Mouse (Mus musculus) heart, embryonic 14.5 days (tissue): ENCODE data around the gene Usp35. TPM values are rescaled to one million over a fixed set of nuclear protein-coding genes. Genes with fewer than 3 reads are reported as not detected.

Experiments
- ATAC-seq: fragments of 200-750 bp; cut with Nextera tagmentation; 2 replicates; pipeline ENCODE4 v1.8.0; 2017; ENCODE audit warnings: low read depth, moderate TSS enrichment; ENCODE audit not compliant: insufficient number of reproducible peaks, insufficient read depth, low FRiP score
- H3K27ac ChIP-seq, 2 experiments: fragments of 200-500 bp in 1 of 2; fragments of 300-500 bp in 1 of 2; sonication (generic) in 1 of 2; replicated peaks in 1 of 2; 2 replicates each; pipeline ENCODE4 v1.5.1; 2012 to 2014; ENCODE audit warnings: low read depth in 2 of 2, low read length in 2 of 2, control low read depth in 1 of 2, mild to moderate bottlenecking in 1 of 2, mixed read lengths in 1 of 2; ENCODE audit not compliant: control insufficient read depth in 1 of 2, insufficient read depth in 1 of 2
- H3K27me3 ChIP-seq: fragments of 300-500 bp; sonication (generic); 2 replicates; pipeline ENCODE4 v1.6.1; 2014; ENCODE audit warnings: mild to moderate bottlenecking, low read length, control low read depth; ENCODE audit not compliant: control insufficient read depth, insufficient read depth
- H3K36me3 ChIP-seq: fragments of 300-500 bp; sonication (generic); 2 replicates; pipeline ENCODE4 v1.6.1; 2014; ENCODE audit warnings: mild to moderate bottlenecking, control low read depth, low read length, mixed read lengths; ENCODE audit not compliant: control insufficient read depth, insufficient read depth
- H3K4me1 ChIP-seq, 2 experiments: fragments of 200-500 bp in 1 of 2; fragments of 300-500 bp in 1 of 2; sonication (generic) in 1 of 2; 2 replicates each; pipeline ENCODE4 v1.6.1; 2012 to 2014; ENCODE audit warnings: low read length in 2 of 2, control low read depth in 1 of 2, mixed read lengths in 1 of 2; ENCODE audit not compliant: control insufficient read depth in 2 of 2, insufficient read depth in 2 of 2
- H3K4me2 ChIP-seq: fragments of 300-500 bp; sonication (generic); 2 replicates; pipeline ENCODE4 v1.6.1; 2014; ENCODE audit warnings: mild to moderate bottlenecking, low read length
- H3K4me3 ChIP-seq, 2 experiments: fragments of 200-500 bp in 1 of 2; fragments of 300-500 bp in 1 of 2; sonication (generic) in 1 of 2; 2 replicates each; pipeline ENCODE4 v1.5.1; 2012 to 2014; ENCODE audit warnings: low read length in 2 of 2, mild to moderate bottlenecking in 2 of 2, control low read depth in 1 of 2, low read depth in 1 of 2, moderate library complexity in 1 of 2; ENCODE audit not compliant: control insufficient read depth in 1 of 2, insufficient read depth in 1 of 2
- H3K9ac ChIP-seq: fragments of 300-500 bp; sonication (generic); 2 replicates; pipeline ENCODE4 v1.6.1; 2014; ENCODE audit warnings: mild to moderate bottlenecking, low read length
- H3K9me3 ChIP-seq: fragments of 300-500 bp; sonication (generic); 2 replicates; pipeline ENCODE4 v1.6.1; 2016; ENCODE audit warnings: low read length, control low read depth; ENCODE audit not compliant: control insufficient read depth
- WGBS: fragments of 180-500 bp; shearing (Covaris S2); extraction: QIAGEN DNeasy Blood & Tissue Kit; methylation state at CpG from one replicate; pipeline ENCODE4 v1.1.7; 2014; 5-methylcytosine and 5-hydroxymethylcytosine counted together
- polyA plus RNA-seq: library from polyadenylated mRNA; unstranded; fragments of >200 nt; fragmentation: Nextera tagmentation; extraction: Ambion mirVana; gene quantifications from 2 replicates; pipeline ENCODE4 v1.2.1, GENCODE M21; 2014

Gene Usp35
- 1.6 TPM in 2 replicates for polyA plus RNA-seq

- H3K9ac ChIP-seq = peak within 1 kb of the TSS; percentile 83
- H3K27ac ChIP-seq = 0 out of 4 replicates have a peak within 1 kb of the TSS, but pooled peaks of 1 of the 2 experiments have one; percentile 22
- peak; percentile 98 for ATAC-seq
- peaks cover 5% of the 10 kb centered on the region; the same call in 1 of the 2 replicates for H3K27me3 ChIP-seq
- H3K36me3 ChIP-seq = no peaks in the 10 kb centered on the region
- no peaks in the 10 kb centered on the region for H3K9me3 ChIP-seq
- peak within 1 kb of the TSS; percentile 89 for H3K4me2 ChIP-seq
- peak within 1 kb of the TSS; percentile 72 to 86 for H3K4me3 ChIP-seq
- WGBS = under 1% methylated on average over 68 of the region's 68 CpGs
- H3K4me1 ChIP-seq = peaks cover 11 to 12% of the 10 kb centered on the region in 2 experiments
Measured at GRCm38 (mm10) chr7:97331726-97332666, at the start of gene Usp35, which contains the start of gene Kctd21. Gene Usp35, minus strand, starts transcription at chr7:97332020. Gene Kctd21, plus strand, starts transcription at chr7:97332327.

GRCm38 (mm10) chr7:97380500-97381123, 48.8 kb upstream of the Usp35 start:
- H3K4me1 ChIP-seq = no peaks in the 10 kb centered on the region
- H3K27ac ChIP-seq = no peak overlapping the region
- H3K36me3 ChIP-seq = peaks cover 97% of the 10 kb centered on the region
- H3K27me3 ChIP-seq = no peaks in the 10 kb centered on the region
- no peak for ATAC-seq
- H3K4me2 ChIP-seq = no peak overlapping the region
- no peak overlapping the region for H3K4me3 ChIP-seq
- H3K9ac ChIP-seq = no peak overlapping the region
- WGBS = 92% methylated on average over 5 of the region's 5 CpGs
- no peaks in the 10 kb centered on the region for H3K9me3 ChIP-seq

GRCm38 (mm10) chr7:97379304-97379703, 47.5 kb upstream of the Usp35 start:
- Histone ChIP-seq H3K4me2 (no peak overlapping the region), H3K36me3 (peaks cover 97% of the 10 kb centered on the region), H3K9me3 (no peaks in the 10 kb centered on the region), H3K4me1 (no peaks in the 10 kb centered on the region), H3K27ac (no peak overlapping the region), H3K4me3 (no peak overlapping the region), H3K9ac (no peak overlapping the region), H3K27me3 (no peaks in the 10 kb centered on the region)
- WGBS = 90% methylated on average over 5 of the region's 5 CpGs
- no peak for ATAC-seq

GRCm38 (mm10) chr7:97375906-97376305, 44.1 kb upstream of the Usp35 start:
- Histone ChIP-seq H3K36me3 (peaks cover 72% of the 10 kb centered on the region), H3K4me2 (no peak overlapping the region), H3K4me1 (peaks cover 3 to 10% of the 10 kb centered on the region in 2 experiments), H3K9me3 (no peaks in the 10 kb centered on the region), H3K9ac (no peak overlapping the region), H3K27me3 (no peaks in the 10 kb centered on the region), H3K27ac (no peak overlapping the region), H3K4me3 (no peak overlapping the region)
- ATAC-seq = no peak
- 72% methylated on average over 2 of the region's 2 CpGs for WGBS

GRCm38 (mm10) chr7:97375101-97375500, 43.3 kb upstream of the Usp35 start:
- Histone ChIP-seq H3K27ac (no peak overlapping the region), H3K4me2 (no peak overlapping the region), H3K4me3 (no peak overlapping the region), H3K9me3 (no peaks in the 10 kb centered on the region), H3K9ac (no peak overlapping the region), H3K36me3 (peaks cover 64% of the 10 kb centered on the region), H3K27me3 (no peaks in the 10 kb centered on the region), H3K4me1 (peaks cover 5 to 13% of the 10 kb centered on the region in 2 experiments)
- 94% methylated on average over 9 of the region's 9 CpGs for WGBS
- no peak for ATAC-seq

- no peak overlapping the region for H3K9ac ChIP-seq
- ATAC-seq = no peak
- 74% methylated on average over 1 of the region's 1 CpGs for WGBS
- no peaks in the 10 kb centered on the region for H3K27me3 ChIP-seq
- no peak overlapping the region for H3K4me3 ChIP-seq
- H3K27ac ChIP-seq = no peak overlapping the region
- no peak overlapping the region for H3K4me2 ChIP-seq
- H3K4me1 ChIP-seq = peaks cover 2 to 3% of the 10 kb centered on the region in 2 experiments
- H3K36me3 ChIP-seq = no peaks in the 10 kb centered on the region
- no peaks in the 10 kb centered on the region for H3K9me3 ChIP-seq
Measured at GRCm38 (mm10) chr7:97365887-97366286, 34.1 kb upstream of the Usp35 start.

GRCm38 (mm10) chr7:97361467-97361866, 29.6 kb upstream of the Usp35 start:
- no peaks in the 10 kb centered on the region for H3K36me3 ChIP-seq
- H3K4me1 ChIP-seq = no peaks in the 10 kb centered on the region
- H3K9ac ChIP-seq = no peak overlapping the region
- no peak overlapping the region for H3K4me2 ChIP-seq
- no peak overlapping the region for H3K4me3 ChIP-seq
- WGBS = 27% methylated on average over 4 of the region's 4 CpGs
- no peak for ATAC-seq
- no peak overlapping the region for H3K27ac ChIP-seq
- no peaks in the 10 kb centered on the region for H3K9me3 ChIP-seq
- H3K27me3 ChIP-seq = no peaks in the 10 kb centered on the region
